Mouse (Mus musculus): ENCODE results near the gene Flrt1. TPM values are rescaled to one million over a fixed set of nuclear protein-coding genes. Genes with fewer than 3 reads are reported as not detected.
A peak's percentile ranks its signal among the peaks of the same experiment; 100 is the strongest.

Flrt1 gene
- polyA plus RNA-seq, 1 experiment from 2014 or later, result 8.2 TPM

DNA sequence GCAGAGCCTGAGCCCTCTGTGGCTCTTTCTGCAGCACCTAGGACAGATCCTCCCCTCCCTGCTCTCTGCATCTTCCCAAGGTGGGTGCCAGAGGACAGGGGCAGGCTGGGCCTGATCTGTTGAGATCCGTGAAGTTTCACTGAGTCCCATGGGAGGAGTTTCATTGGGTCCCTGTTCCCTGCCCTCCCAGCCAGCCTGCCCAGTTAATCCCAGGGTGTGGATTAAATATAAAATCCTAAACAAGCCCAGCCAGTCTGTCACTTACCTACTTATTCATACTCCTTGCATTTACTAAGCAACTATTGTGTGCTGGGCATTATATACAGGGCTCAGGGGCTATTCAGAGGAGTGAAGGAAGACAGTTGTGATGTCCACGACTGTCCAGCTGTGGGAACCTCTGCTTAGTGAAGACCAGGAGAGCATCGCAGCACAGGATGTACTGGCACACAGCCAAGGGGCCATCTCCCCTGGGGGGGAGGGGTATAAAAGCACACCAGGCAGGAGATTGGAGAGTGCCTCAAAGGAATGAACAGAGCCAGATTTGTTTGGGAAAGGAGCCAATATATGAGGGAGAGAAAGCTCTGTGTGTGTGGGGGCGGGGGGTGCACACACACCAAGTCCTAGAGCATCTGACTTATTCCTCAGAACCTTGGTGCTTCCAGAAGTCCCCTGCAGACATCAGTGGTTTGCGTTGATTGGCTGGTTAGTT lies 36.8 kb upstream of the Flrt1 start:
- Histone ChIP-seq H3K27ac (replicated peaks) (peak overlapping the region; percentile 78), H3K4me2 (replicated peaks) (0 out of 2 replicates have a peak overlapping the region, but pooled peaks have one; percentile 25), H3K9ac (replicated peaks) (no peak overlapping the region), H3K27me3 (peaks cover 54% of the 10 kb centered on the region), H3K36me3 (no peaks in the 10 kb centered on the region), H3K9me3 (no peaks in the 10 kb centered on the region), H3K4me1 (peaks cover 70% of the 10 kb centered on the region), H3K4me3 (no peak overlapping the region)
- ATAC-seq (ENCODE audit: low FRiP score, low read depth), result no peak
- WGBS, result 46% methylated on average over 5 of the region's 5 CpGs

DNA sequence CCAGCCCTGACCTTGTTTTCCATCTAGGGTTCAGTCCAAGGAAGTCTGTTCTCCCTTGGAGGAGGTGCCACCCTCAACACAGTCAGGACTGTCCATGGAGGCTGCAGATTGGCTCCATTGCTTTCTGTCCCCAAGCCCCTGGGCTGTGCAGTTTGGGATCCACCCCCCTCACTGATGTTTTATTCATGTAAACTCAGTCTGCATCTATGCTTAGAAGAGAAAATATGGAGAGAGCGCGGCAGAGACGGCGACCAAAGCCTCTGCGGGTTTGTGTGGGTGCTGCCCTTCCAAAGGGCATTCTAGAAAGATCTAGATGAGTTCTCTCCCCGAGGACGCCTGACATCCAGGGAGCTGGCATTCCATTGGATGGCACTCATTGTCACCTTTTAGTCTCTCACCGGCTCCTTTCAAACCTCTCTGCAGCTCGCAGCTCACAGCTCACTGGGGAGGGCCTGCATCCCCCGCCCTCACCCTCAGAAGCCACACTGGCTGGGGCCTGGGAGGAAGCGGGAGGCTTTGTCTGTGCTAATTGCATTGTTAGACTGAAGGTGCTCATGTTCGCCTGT lies 35.4 kb upstream of the Flrt1 start:
- Histone ChIP-seq H3K4me3 (no peak overlapping the region), H3K4me1 (peaks cover 84% of the 10 kb centered on the region), H3K9me3 (no peaks in the 10 kb centered on the region), H3K27ac (replicated peaks) (peak overlapping the region; percentile 78), H3K9ac (replicated peaks) (peak overlapping the region; percentile 3; the same call in 1 of the 2 replicates), H3K36me3 (no peaks in the 10 kb centered on the region), H3K27me3 (peaks cover 54% of the 10 kb centered on the region), H3K4me2 (replicated peaks) (peak overlapping the region; percentile 1; the same call in 1 of the 2 replicates)
- ATAC-seq (ENCODE audit: low FRiP score, low read depth), result peak; percentile 25; the same call in 1 of the 2 replicates
- WGBS, result 34% methylated on average over 12 of the region's 12 CpGs

DNA sequence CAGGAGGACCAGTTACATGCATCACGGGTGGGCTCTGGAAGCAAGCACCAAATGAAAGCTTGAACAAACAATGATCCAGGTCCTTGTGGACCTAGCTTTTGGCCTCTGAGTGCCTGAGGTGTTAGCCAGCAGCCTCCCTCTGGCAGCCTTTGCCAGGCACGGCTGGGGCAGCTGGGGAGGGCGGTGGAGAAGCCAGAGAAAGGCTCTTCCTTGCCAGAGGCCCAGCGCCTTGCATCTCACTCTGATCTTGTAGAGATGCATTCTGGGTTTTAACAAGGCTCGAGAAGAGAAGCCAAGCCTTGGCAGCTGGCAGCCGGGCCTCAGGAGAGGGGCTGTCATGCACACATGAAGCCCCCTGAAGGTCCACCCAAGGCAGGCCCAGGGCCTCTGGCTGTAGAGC lies 34.8 kb upstream of the Flrt1 start:
- WGBS, result 62% methylated on average over 6 of the region's 6 CpGs
- no peak for ATAC-seq (ENCODE audit: low FRiP score, low read depth)
- peak overlapping the region; percentile 78 for H3K27ac ChIP-seq (replicated peaks)

DNA sequence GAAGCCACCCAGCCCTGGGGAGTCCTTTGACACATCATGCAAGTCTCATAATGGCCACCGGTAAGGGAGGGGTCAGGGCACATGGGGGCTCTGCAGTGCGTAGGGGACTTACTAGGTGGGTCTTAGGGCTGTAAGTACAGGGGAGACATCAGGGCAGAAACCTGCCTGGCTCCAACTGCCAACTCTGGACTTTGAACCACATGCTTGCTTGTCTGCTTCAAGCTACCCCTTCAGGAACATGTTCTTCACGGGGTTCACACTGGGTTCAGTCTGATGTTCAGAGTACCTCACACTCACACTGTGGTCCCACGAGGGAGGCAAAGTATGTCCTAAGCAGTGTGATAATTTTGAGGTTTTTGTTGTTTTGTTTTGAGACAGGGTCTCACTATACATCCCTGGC lies 33.8 kb upstream of the Flrt1 start:
- Histone ChIP-seq H3K9me3 (no peaks in the 10 kb centered on the region), H3K4me2 (replicated peaks) (no peak overlapping the region), H3K9ac (replicated peaks) (peak overlapping the region; percentile 32; the same call in 1 of the 2 replicates), H3K36me3 (no peaks in the 10 kb centered on the region), H3K4me3 (no peak overlapping the region), H3K27ac (replicated peaks) (no peak overlapping the region), H3K27me3 (peaks cover 43% of the 10 kb centered on the region), H3K4me1 (peaks cover 97% of the 10 kb centered on the region)
- WGBS, result 63% methylated on average over 4 of the region's 4 CpGs
- ATAC-seq (ENCODE audit: low FRiP score, low read depth), result no peak

More for the DNA sequence above, 34.8 kb upstream of the Flrt1 start:
- no peaks in the 10 kb centered on the region for H3K9me3 ChIP-seq
- no peak overlapping the region for H3K4me3 ChIP-seq
- peak overlapping the region; percentile 16; the same call in 1 of the 2 replicates for H3K9ac ChIP-seq (replicated peaks)
- H3K36me3 ChIP-seq, result no peaks in the 10 kb centered on the region
- H3K27me3 ChIP-seq, result peaks cover 52% of the 10 kb centered on the region
- peaks cover 89% of the 10 kb centered on the region for H3K4me1 ChIP-seq
- 0 out of 2 replicates have a peak overlapping the region, but pooled peaks have one; percentile 1 for H3K4me2 ChIP-seq (replicated peaks)

DNA sequence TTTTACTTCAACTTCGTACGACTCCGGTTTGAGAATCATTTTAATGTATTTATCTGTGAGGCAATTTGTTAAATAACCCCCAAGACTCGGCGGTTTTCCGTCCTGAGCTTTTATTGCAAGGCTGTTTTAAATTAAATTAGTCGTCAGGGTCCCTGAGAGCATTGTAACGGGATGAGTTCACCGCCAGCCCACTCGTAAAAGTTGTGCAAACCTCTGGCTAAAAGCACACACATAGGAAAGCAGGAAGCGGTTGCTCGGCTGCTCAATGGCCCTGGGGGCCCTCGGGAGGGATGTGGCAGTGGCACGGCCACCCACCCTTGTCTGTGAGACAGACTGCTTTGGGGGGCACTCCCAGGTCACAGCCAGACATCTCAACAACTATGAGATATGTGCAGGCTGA lies 32.8 kb upstream of the Flrt1 start:
- H3K27me3 ChIP-seq, result peaks cover 38% of the 10 kb centered on the region
- ATAC-seq (ENCODE audit: low FRiP score, low read depth), result no peak
- H3K4me2 ChIP-seq (replicated peaks), result no peak overlapping the region
- no peak overlapping the region for H3K27ac ChIP-seq (replicated peaks)
- peaks cover 97% of the 10 kb centered on the region for H3K4me1 ChIP-seq
- no peaks in the 10 kb centered on the region for H3K36me3 ChIP-seq
- no peak overlapping the region for H3K9ac ChIP-seq (replicated peaks)
- H3K4me3 ChIP-seq, result no peak overlapping the region
- H3K9me3 ChIP-seq, result no peaks in the 10 kb centered on the region
- 61% methylated on average over 14 of the region's 14 CpGs for WGBS

DNA sequence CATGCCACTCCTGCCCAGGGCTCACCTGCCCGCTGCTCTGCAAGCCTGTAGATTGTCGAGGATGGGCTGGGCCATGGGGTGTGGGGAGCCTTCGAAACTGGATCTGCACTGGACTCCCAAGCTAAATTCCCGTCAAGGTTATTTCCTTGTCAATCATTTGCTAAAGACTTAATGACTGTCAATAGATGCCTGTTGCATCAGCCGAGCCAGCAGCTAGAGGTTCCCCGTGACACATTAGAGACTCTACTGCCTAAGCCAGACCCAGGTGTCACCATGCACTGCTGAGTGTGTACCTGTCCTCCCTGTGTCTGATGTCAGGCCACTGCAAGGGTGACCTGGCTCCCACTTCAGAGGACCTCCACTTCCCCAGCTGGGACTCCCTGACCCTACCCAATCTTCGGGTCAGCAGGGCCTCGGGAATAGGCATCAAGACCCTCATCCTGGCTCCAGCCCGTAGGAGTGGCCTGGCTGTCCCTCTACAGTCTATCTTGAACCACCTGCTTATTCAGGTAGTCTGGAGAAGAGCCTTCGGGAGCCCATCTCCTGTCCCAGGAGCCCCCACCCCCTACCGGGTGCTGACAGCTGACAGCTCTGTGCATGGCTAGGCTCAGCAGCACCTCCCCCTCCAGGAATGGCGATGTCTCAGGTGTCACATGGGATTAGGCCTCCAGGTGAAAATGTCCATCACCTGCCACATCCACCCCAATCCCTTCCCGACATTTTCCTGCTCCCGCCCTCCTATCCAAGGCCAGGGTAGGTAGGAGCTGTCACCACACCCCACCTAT lies 31.4 kb upstream of the Flrt1 start:
- Histone ChIP-seq H3K4me2 (replicated peaks) (no peak overlapping the region), H3K4me1 (peaks cover 93% of the 10 kb centered on the region), H3K27me3 (peaks cover 42% of the 10 kb centered on the region), H3K36me3 (no peaks in the 10 kb centered on the region), H3K9me3 (no peaks in the 10 kb centered on the region), H3K27ac (replicated peaks) (peak overlapping the region; percentile 81; the same call in 1 of the 2 replicates), H3K4me3 (no peak overlapping the region), H3K9ac (replicated peaks) (0 out of 2 replicates have a peak overlapping the region, but pooled peaks have one; percentile 16)
- WGBS, result 38% methylated on average over 14 of the region's 14 CpGs
- ATAC-seq (ENCODE audit: low FRiP score, low read depth), result no peak

DNA sequence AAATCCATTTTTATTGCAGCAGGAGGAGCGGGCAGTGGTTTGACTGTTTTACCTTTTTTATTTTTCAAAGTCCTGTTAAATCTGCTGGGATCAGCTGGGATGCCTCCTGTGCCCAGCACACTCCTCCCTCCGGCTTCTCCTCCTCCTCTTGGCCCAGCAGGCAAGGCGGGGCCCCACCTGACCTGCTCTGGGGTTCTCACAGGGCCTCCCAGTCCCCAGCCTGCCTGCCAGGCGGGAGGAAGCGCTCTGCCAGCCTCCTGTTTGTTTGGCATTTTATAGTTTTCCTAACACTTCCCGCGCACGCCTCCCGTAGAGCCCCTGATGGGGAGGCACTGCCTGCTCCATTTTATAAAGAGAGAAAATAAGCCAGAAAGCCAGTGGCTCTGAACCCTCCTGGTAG lies 30.5 kb upstream of the Flrt1 start:
- Histone ChIP-seq H3K4me3 (no peak overlapping the region), H3K4me1 (peaks cover 84% of the 10 kb centered on the region), H3K9ac (replicated peaks) (0 out of 2 replicates have a peak overlapping the region, but pooled peaks have one; percentile 16), H3K9me3 (no peaks in the 10 kb centered on the region), H3K4me2 (replicated peaks) (0 out of 2 replicates have a peak overlapping the region, but pooled peaks have one; percentile 10), H3K27ac (replicated peaks) (peak overlapping the region; percentile 81), H3K27me3 (peaks cover 51% of the 10 kb centered on the region), H3K36me3 (no peaks in the 10 kb centered on the region)
- no peak for ATAC-seq (ENCODE audit: low FRiP score, low read depth)
- 10% methylated on average over 9 of the region's 9 CpGs for WGBS

DNA sequence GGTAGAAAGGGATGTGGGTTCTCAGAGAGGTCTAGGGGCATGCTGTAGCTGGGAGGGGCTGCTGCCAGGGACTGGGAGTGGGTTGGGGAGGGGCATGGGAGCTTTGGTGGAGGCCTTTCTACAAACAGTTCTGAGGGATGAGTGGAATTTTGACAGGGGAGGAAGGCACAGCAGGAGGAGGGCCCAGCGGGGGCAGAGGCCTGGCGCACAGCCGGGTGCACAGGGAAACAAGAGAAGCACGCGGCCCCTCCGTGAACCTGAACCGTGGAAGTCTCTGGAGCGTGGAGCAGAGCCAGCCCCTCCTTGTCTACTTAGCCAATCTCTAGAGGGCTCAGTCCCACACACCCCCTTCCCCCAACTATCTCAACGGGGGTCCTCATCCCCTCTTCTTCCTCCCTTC lies 30.0 kb upstream of the Flrt1 start:
- Histone ChIP-seq H3K4me3 (no peak overlapping the region), H3K27me3 (peaks cover 56% of the 10 kb centered on the region), H3K9ac (replicated peaks) (peak overlapping the region; percentile 12; the same call in 1 of the 2 replicates), H3K4me1 (peaks cover 79% of the 10 kb centered on the region), H3K9me3 (no peaks in the 10 kb centered on the region), H3K27ac (replicated peaks) (peak overlapping the region; percentile 81), H3K4me2 (replicated peaks) (no peak overlapping the region; the same call in 1 of the 2 replicates), H3K36me3 (no peaks in the 10 kb centered on the region)
- peak; percentile 43 for ATAC-seq (ENCODE audit: low FRiP score, low read depth)
- 2% methylated on average over 9 of the region's 9 CpGs for WGBS

DNA sequence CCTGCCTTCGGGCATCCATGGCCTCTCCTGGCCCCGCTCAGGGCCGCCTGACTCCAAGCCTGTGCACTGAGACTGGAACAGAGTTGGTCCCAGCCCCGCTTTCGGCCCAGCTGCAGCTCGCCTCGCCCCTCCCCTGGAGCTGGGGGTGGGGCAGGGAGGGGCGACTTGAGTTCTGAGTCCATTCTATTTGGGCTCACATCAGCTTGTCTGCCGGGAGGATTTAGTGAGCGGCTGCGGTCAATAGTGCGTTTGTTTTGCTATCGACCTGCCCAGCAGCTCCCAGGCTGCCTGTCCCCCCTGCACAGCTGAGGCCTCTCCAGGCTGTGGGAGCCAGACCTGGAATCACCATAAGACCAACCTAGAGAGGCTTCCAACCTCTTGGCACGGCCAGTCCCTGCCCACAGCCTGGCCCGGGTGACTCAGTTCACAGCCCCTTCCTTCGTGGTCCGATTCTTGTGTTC lies 29.1 kb upstream of the Flrt1 start:
- H3K4me1 ChIP-seq, result peaks cover 79% of the 10 kb centered on the region
- ATAC-seq (ENCODE audit: low FRiP score, low read depth), result peak; percentile 79
- WGBS, result 7% methylated on average over 17 of the region's 17 CpGs
- peak overlapping the region; percentile 21; the same call in 1 of the 2 replicates for H3K4me2 ChIP-seq (replicated peaks)
- H3K9ac ChIP-seq (replicated peaks), result no peak overlapping the region
- no peaks in the 10 kb centered on the region for H3K36me3 ChIP-seq
- H3K27ac ChIP-seq (replicated peaks), result peak overlapping the region; percentile 81
- no peaks in the 10 kb centered on the region for H3K9me3 ChIP-seq
- peaks cover 60% of the 10 kb centered on the region for H3K27me3 ChIP-seq
- no peak overlapping the region for H3K4me3 ChIP-seq

DNA sequence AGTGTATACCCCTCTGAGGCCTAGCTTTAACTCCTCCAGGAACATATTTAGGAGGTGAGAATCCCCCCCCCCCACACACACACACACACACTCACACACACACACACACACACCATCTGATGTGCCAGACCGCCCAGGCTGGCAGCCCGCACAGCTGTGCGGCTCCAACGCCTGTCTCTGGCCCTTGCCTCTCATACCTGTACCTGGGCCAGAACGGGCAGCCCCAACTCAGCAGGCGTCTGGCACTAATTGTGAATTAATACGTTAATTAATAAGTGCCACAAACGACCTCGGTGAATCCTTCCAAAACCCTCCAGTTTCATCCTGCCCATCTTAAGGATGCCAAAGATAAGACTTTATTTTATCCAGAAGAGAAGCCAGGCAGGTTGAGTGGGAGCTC lies 27.9 kb upstream of the Flrt1 start:
- no peak for ATAC-seq (ENCODE audit: low FRiP score, low read depth)
- Histone ChIP-seq H3K27ac (replicated peaks) (peak overlapping the region; percentile 81), H3K4me2 (replicated peaks) (no peak overlapping the region), H3K9me3 (no peaks in the 10 kb centered on the region), H3K4me3 (no peak overlapping the region), H3K9ac (replicated peaks) (no peak overlapping the region), H3K36me3 (no peaks in the 10 kb centered on the region), H3K27me3 (peaks cover 62% of the 10 kb centered on the region), H3K4me1 (peaks cover 78% of the 10 kb centered on the region)
- WGBS, result 82% methylated on average over 9 of the region's 9 CpGs

DNA sequence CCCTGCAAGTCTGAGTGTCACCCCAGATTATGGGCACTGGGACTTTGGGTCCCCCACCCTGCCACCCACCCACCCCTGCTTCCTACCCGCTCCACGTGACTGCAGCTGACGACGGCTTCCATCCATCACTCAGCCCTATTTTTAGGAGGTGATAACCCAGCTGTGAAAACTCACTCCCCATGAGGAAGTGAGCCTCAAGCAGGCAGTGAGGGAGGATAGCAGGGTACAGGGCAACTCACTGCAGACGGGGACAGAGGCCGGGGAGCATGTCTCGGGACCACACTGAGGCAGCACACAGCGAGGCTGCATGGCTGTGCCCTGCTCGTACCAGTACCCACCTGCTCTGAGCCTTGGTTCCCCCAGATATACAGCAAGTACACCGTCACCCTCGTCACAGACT lies 24.8 kb upstream of the Flrt1 start:
- Histone ChIP-seq H3K4me2 (replicated peaks) (no peak overlapping the region), H3K27me3 (peaks cover 51% of the 10 kb centered on the region), H3K4me1 (peaks cover 55% of the 10 kb centered on the region), H3K4me3 (no peak overlapping the region), H3K36me3 (no peaks in the 10 kb centered on the region), H3K9ac (replicated peaks) (no peak overlapping the region), H3K9me3 (no peaks in the 10 kb centered on the region), H3K27ac (replicated peaks) (no peak overlapping the region)
- WGBS, result 82% methylated on average over 11 of the region's 11 CpGs
- ATAC-seq (ENCODE audit: low FRiP score, low read depth), result no peak
